Mouse (Mus musculus) heart, embryonic 14.5 days (tissue): ENCODE results near the gene Ilf2. TPM values are rescaled to one million over a fixed set of nuclear protein-coding genes. Genes with fewer than 3 reads are reported as not detected.
A peak's percentile ranks its signal among the peaks of the same experiment; 100 is the strongest.

Experiments used
- ATAC-seq: fragments of 200-750 bp; cut with Nextera tagmentation; 2 replicates; pipeline ENCODE4 v1.8.0; 2017; ENCODE audit warnings: low read depth, moderate TSS enrichment; ENCODE audit not compliant: insufficient number of reproducible peaks, insufficient read depth, low FRiP score
- H3K27ac ChIP-seq, 2 experiments: fragments of 200-500 bp in 1 of 2; fragments of 300-500 bp in 1 of 2; sonication (generic) in 1 of 2; replicated peaks in 1 of 2; 2 replicates each; pipeline ENCODE4 v1.5.1; 2012 to 2014; ENCODE audit warnings: low read depth in 2 of 2, low read length in 2 of 2, control low read depth in 1 of 2, mild to moderate bottlenecking in 1 of 2, mixed read lengths in 1 of 2; ENCODE audit not compliant: control insufficient read depth in 1 of 2, insufficient read depth in 1 of 2
- H3K27me3 ChIP-seq: fragments of 300-500 bp; sonication (generic); 2 replicates; pipeline ENCODE4 v1.6.1; 2014; ENCODE audit warnings: mild to moderate bottlenecking, low read length, control low read depth; ENCODE audit not compliant: control insufficient read depth, insufficient read depth
- H3K36me3 ChIP-seq: fragments of 300-500 bp; sonication (generic); 2 replicates; pipeline ENCODE4 v1.6.1; 2014; ENCODE audit warnings: mild to moderate bottlenecking, control low read depth, low read length, mixed read lengths; ENCODE audit not compliant: control insufficient read depth, insufficient read depth
- H3K4me1 ChIP-seq, 2 experiments: fragments of 200-500 bp in 1 of 2; fragments of 300-500 bp in 1 of 2; sonication (generic) in 1 of 2; 2 replicates each; pipeline ENCODE4 v1.6.1; 2012 to 2014; ENCODE audit warnings: low read length in 2 of 2, control low read depth in 1 of 2, mixed read lengths in 1 of 2; ENCODE audit not compliant: control insufficient read depth in 2 of 2, insufficient read depth in 2 of 2
- H3K4me2 ChIP-seq: fragments of 300-500 bp; sonication (generic); 2 replicates; pipeline ENCODE4 v1.6.1; 2014; ENCODE audit warnings: mild to moderate bottlenecking, low read length
- H3K4me3 ChIP-seq, 2 experiments: fragments of 200-500 bp in 1 of 2; fragments of 300-500 bp in 1 of 2; sonication (generic) in 1 of 2; 2 replicates each; pipeline ENCODE4 v1.5.1; 2012 to 2014; ENCODE audit warnings: low read length in 2 of 2, mild to moderate bottlenecking in 2 of 2, control low read depth in 1 of 2, low read depth in 1 of 2, moderate library complexity in 1 of 2; ENCODE audit not compliant: control insufficient read depth in 1 of 2, insufficient read depth in 1 of 2
- H3K9ac ChIP-seq: fragments of 300-500 bp; sonication (generic); 2 replicates; pipeline ENCODE4 v1.6.1; 2014; ENCODE audit warnings: mild to moderate bottlenecking, low read length
- H3K9me3 ChIP-seq: fragments of 300-500 bp; sonication (generic); 2 replicates; pipeline ENCODE4 v1.6.1; 2016; ENCODE audit warnings: low read length, control low read depth; ENCODE audit not compliant: control insufficient read depth
- WGBS: fragments of 180-500 bp; shearing (Covaris S2); extraction: QIAGEN DNeasy Blood & Tissue Kit; methylation state at CpG from one replicate; pipeline ENCODE4 v1.1.7; 2014; 5-methylcytosine and 5-hydroxymethylcytosine counted together
- polyA plus RNA-seq: library from polyadenylated mRNA; unstranded; fragments of >200 nt; fragmentation: Nextera tagmentation; extraction: Ambion mirVana; gene quantifications from 2 replicates; pipeline ENCODE4 v1.2.1, GENCODE M21; 2014

The Ilf2 gene
- polyA plus RNA-seq, 1 experiment from 2014 or later = 110 TPM

GRCm38 (mm10) chr3:90512276-90512675 lies 36.4 kb downstream of the Ilf2 start:
- Histone ChIP-seq H3K27ac (no peak overlapping the region), H3K36me3 (peaks cover 22% of the 10 kb centered on the region), H3K4me2 (no peak overlapping the region), H3K9ac (no peak overlapping the region), H3K27me3 (no peaks in the 10 kb centered on the region), H3K9me3 (no peaks in the 10 kb centered on the region), H3K4me1 (peaks cover 14 to 29% of the 10 kb centered on the region in 2 experiments), H3K4me3 (no peak overlapping the region)
- ATAC-seq = no peak
- 75% methylated on average over 5 of the region's 5 CpGs for WGBS

GRCm38 (mm10) chr3:90512948-90513642 lies 37.2 kb downstream of the Ilf2 start:
- no peak for ATAC-seq
- H3K27me3 ChIP-seq = no peaks in the 10 kb centered on the region
- peak overlapping the region; percentile 77 to 87; a peak in 3 of 4 replicates for H3K27ac ChIP-seq
- 58% methylated on average over 9 of the region's 9 CpGs for WGBS
- peak overlapping the region; percentile 79 for H3K9ac ChIP-seq
- H3K4me2 ChIP-seq = peak overlapping the region; percentile 92
- H3K36me3 ChIP-seq = peaks cover 21% of the 10 kb centered on the region; the same call in 1 of the 2 replicates
- peak overlapping the region; percentile 53 to 55 for H3K4me3 ChIP-seq
- H3K9me3 ChIP-seq = no peaks in the 10 kb centered on the region
- H3K4me1 ChIP-seq = peaks cover 14 to 21% of the 10 kb centered on the region in 2 experiments

- WGBS = 2% methylated on average over 25 of the region's 25 CpGs
- no peaks in the 10 kb centered on the region for H3K27me3 ChIP-seq
- peak within 1 kb of the TSS; percentile 77 to 87 for H3K27ac ChIP-seq
- H3K9me3 ChIP-seq = no peaks in the 10 kb centered on the region
- peak; percentile 57 for ATAC-seq
- H3K9ac ChIP-seq = peak within 1 kb of the TSS; percentile 79
- H3K4me2 ChIP-seq = peak within 1 kb of the TSS; percentile 92
- peaks cover 22% of the 10 kb centered on the region; the same call in 1 of the 2 replicates for H3K36me3 ChIP-seq
- peaks cover 14 to 20% of the 10 kb centered on the region in 2 experiments for H3K4me1 ChIP-seq
- peak within 1 kb of the TSS; percentile 53 to 55 for H3K4me3 ChIP-seq
Observed at GRCm38 (mm10) chr3:90513796-90514590, 38.1 kb downstream of the Ilf2 start, which contains the start of the genes S100a1 and S100a13. S100a1 (minus strand) TSS chr3:90514392. S100a13 (plus strand) TSS chr3:90514435.

- Histone ChIP-seq H3K9me3 (no peaks in the 10 kb centered on the region), H3K9ac (peak overlapping the region; percentile 79), H3K27me3 (no peaks in the 10 kb centered on the region), H3K27ac (peak overlapping the region; percentile 77 to 87), H3K36me3 (peaks cover 22% of the 10 kb centered on the region; the same call in 1 of the 2 replicates), H3K4me1 (peaks cover 14 to 20% of the 10 kb centered on the region in 2 experiments), H3K4me2 (peak overlapping the region; percentile 92), H3K4me3 (peak overlapping the region; percentile 53 to 55)
- 0% methylated on average over 10 of the region's 10 CpGs for WGBS
- peak; percentile 83 for ATAC-seq
Observed at GRCm38 (mm10) chr3:90514691-90515090, 38.8 kb downstream of the Ilf2 start.

GRCm38 (mm10) chr3:90515242-90515641 lies 39.3 kb downstream of the Ilf2 start:
- Histone ChIP-seq H3K4me3 (peak overlapping the region; percentile 53 to 55), H3K4me1 (peaks cover 14 to 20% of the 10 kb centered on the region in 2 experiments), H3K9me3 (no peaks in the 10 kb centered on the region), H3K27me3 (no peaks in the 10 kb centered on the region), H3K36me3 (peaks cover 22% of the 10 kb centered on the region; the same call in 1 of the 2 replicates), H3K9ac (peak overlapping the region; percentile 79), H3K27ac (peak overlapping the region in 1 of 2 experiments; percentile 87; a peak in 3 of 4 replicates), H3K4me2 (peak overlapping the region; percentile 92)
- ATAC-seq = no peak
- 28% methylated on average over 1 of the region's 1 CpGs for WGBS

- Histone ChIP-seq H3K9me3 (no peaks in the 10 kb centered on the region), H3K9ac (no peak overlapping the region), H3K4me2 (peak overlapping the region; percentile 92), H3K27ac (0 out of 4 replicates have a peak overlapping the region, but pooled peaks of 1 of the 2 experiments have one; percentile 87), H3K36me3 (peaks cover 22% of the 10 kb centered on the region; the same call in 1 of the 2 replicates), H3K4me1 (peaks cover 14 to 20% of the 10 kb centered on the region in 2 experiments), H3K27me3 (no peaks in the 10 kb centered on the region), H3K4me3 (no peak overlapping the region)
- ATAC-seq = no peak
- 90% methylated on average over 4 of the region's 4 CpGs for WGBS
Observed at GRCm38 (mm10) chr3:90515789-90516188, 39.9 kb downstream of the Ilf2 start.

GRCm38 (mm10) chr3:90517711-90518110 lies 41.8 kb downstream of the Ilf2 start:
- no peak for ATAC-seq
- no peaks in the 10 kb centered on the region for H3K9me3 ChIP-seq
- peaks cover 21% of the 10 kb centered on the region; the same call in 1 of the 2 replicates for H3K36me3 ChIP-seq
- H3K4me1 ChIP-seq = peaks cover 14 to 17% of the 10 kb centered on the region in 2 experiments
- WGBS = 71% methylated on average over 4 of the region's 4 CpGs
- H3K27me3 ChIP-seq = no peaks in the 10 kb centered on the region
- H3K4me3 ChIP-seq = no peak overlapping the region
- no peak overlapping the region for H3K27ac ChIP-seq
- no peak overlapping the region for H3K9ac ChIP-seq
- H3K4me2 ChIP-seq = no peak overlapping the region
